In the genomic region with DNA sequence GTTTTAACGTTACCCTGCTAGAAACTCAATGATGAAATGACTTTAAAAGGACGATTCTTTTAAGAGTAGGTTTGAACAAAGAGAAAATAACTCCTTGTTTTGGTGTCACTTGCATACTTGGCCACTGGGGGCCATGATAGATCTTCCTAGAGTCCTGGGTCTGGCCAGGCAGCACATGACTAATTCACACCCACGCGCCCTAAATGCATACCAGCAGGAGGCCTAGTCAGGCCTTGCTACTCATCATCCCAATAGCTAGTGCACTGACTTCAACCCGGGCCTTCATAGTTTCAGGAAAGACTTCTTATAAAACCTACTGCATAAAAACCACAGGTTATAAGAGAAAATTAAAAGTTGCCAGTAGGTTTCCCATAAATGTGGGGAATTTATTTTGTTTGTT, we compare ENCODE assay signal across 12 mouse cellular contexts. TPM values are rescaled to one million over a fixed set of nuclear protein-coding genes. Genes with fewer than 3 reads are reported as not detected.
DNase-seq lines count a peak whose midpoint lies in the region; ATAC-seq lines count a peak whose summit lies in the region.
"Had no signal": no experiment of that assay in that cellular context is flagged by ENCODE, and none has a peak within 500 bp of the region (broad histone marks: within the 10 kb centered on the region; RNA-seq: fewer than 3 reads in every experiment).

No protein-coding gene starts in this region.

- H3K36me3 ChIP-seq in heart, embryonic 14.5 days (ENCODE audit: control insufficient read depth, insufficient read depth, low read length): 0 out of 2 replicates have a peak, but pooled peaks cover 4% of the 10 kb centered on the region
- H3K36me3 ChIP-seq in midbrain, embryonic 11.5 days (ENCODE audit: control insufficient read depth, insufficient read depth, low read length): no peaks in the 10 kb centered on the region
- H3K36me3 ChIP-seq in midbrain, embryonic 16.5 days (ENCODE audit: control insufficient read depth, insufficient read depth, low read length): no peaks in the 10 kb centered on the region
- H3K36me3 ChIP-seq: forebrain, embryonic 15.5 days; limb, embryonic 10.5 days had no signal

- no peak overlapping the region for H3K9ac ChIP-seq in heart, embryonic 14.5 days (ENCODE audit: low read length)
- H3K9ac ChIP-seq in midbrain, embryonic 11.5 days (ENCODE audit: low read length): no peak overlapping the region
- H3K9ac ChIP-seq in midbrain, embryonic 16.5 days (ENCODE audit: low read depth, low read length): no peak overlapping the region
- H3K9ac ChIP-seq: forebrain, embryonic 15.5 days had no signal

- 0 out of 2 replicates have a peak, but pooled peaks have one; percentile 54 for ATAC-seq in heart, embryonic 14.5 days (ENCODE audit: insufficient number of reproducible peaks, insufficient read depth, low FRiP score, low read depth)
- ATAC-seq in midbrain, embryonic 11.5 days (ENCODE audit: low FRiP score): no peak
- ATAC-seq in midbrain, embryonic 16.5 days: no peak
- peak; percentile 70 for ATAC-seq in granulocyte monocyte progenitor cell, adult 5-6 weeks (replicated peaks; ENCODE audit: poor library complexity, severe bottlenecking)
- ATAC-seq: forebrain, embryonic 15.5 days had no signal

- no peak overlapping the region for H3K4me3 ChIP-seq in heart, embryonic 14.5 days (ENCODE audit: control insufficient read depth in 1 of 2, insufficient read depth in 1 of 2, low read depth in 1 of 2, low read length in 2 of 2)
- H3K4me3 ChIP-seq in midbrain, embryonic 11.5 days (ENCODE audit: low read depth, low read length): no peak overlapping the region
- H3K4me3 ChIP-seq in midbrain, embryonic 16.5 days (ENCODE audit: low read depth, low read length): no peak overlapping the region
- H3K4me3 ChIP-seq: forebrain, embryonic 15.5 days; limb, embryonic 10.5 days had no signal

- no peaks in the 10 kb centered on the region for H3K9me3 ChIP-seq in heart, embryonic 14.5 days (ENCODE audit: control insufficient read depth, low read length)
- no peaks in the 10 kb centered on the region for H3K9me3 ChIP-seq in midbrain, embryonic 11.5 days (ENCODE audit: control insufficient read depth, low read length)
- no peaks in the 10 kb centered on the region for H3K9me3 ChIP-seq in midbrain, embryonic 16.5 days (replicated peaks; ENCODE audit: control insufficient read depth, low read length, poor library complexity, severe bottlenecking)
- H3K9me3 ChIP-seq: forebrain, embryonic 15.5 days; limb, embryonic 10.5 days had no signal

- no peaks in the 10 kb centered on the region for H3K27me3 ChIP-seq in heart, embryonic 14.5 days (ENCODE audit: control insufficient read depth, insufficient read depth, low read length)
- no peaks in the 10 kb centered on the region for H3K27me3 ChIP-seq in midbrain, embryonic 11.5 days (ENCODE audit: control insufficient read depth, insufficient read depth, low read length)
- no peaks in the 10 kb centered on the region for H3K27me3 ChIP-seq in midbrain, embryonic 16.5 days (ENCODE audit: control insufficient read depth, insufficient read depth, low read depth, low read length)
- H3K27me3 ChIP-seq: forebrain, embryonic 15.5 days had no signal

- no peak overlapping the region for H3K27ac ChIP-seq in heart, embryonic 14.5 days (replicated peaks in 1 of 2; ENCODE audit: control insufficient read depth in 1 of 2, insufficient read depth in 1 of 2, low read depth in 2 of 2, low read length in 2 of 2)
- H3K27ac ChIP-seq in midbrain, embryonic 11.5 days (ENCODE audit: low read depth, low read length): no peak overlapping the region
- no peak overlapping the region for H3K27ac ChIP-seq in midbrain, embryonic 16.5 days (ENCODE audit: low read length)
- H3K27ac ChIP-seq: forebrain, embryonic 15.5 days; limb, embryonic 10.5 days had no signal

- 39% methylated on average over 5 of the region's 5 CpGs for WGBS in heart, embryonic 14.5 days
- WGBS in midbrain, embryonic 11.5 days: 76% methylated on average over 5 of the region's 5 CpGs
- 73% methylated on average over 5 of the region's 5 CpGs for WGBS in midbrain, embryonic 16.5 days

- no peak overlapping the region for H3K4me2 ChIP-seq in heart, embryonic 14.5 days (ENCODE audit: low read length)
- H3K4me2 ChIP-seq in midbrain, embryonic 11.5 days: no peak overlapping the region
- H3K4me2 ChIP-seq in midbrain, embryonic 16.5 days (ENCODE audit: low read length): no peak overlapping the region
- H3K4me2 ChIP-seq: forebrain, embryonic 15.5 days; heart, embryonic 11.5 days had no signal

- no peak for DNase-seq in heart, adult 18-20 months
- peak; percentile 80 for DNase-seq in midbrain, embryonic 11.5 days (ENCODE audit: low spot score, missing footprints)
- no peak for DNase-seq in natural killer cell, adult 2 months (ENCODE audit: low spot score in 2 of 2)
- DNase-seq in urinary bladder, adult 18-20 months (ENCODE audit: low spot score in 2 of 2): no peak
- DNase-seq in cerebellum, adult 8-10 months: no peak
- DNase-seq: kidney, adult 8-10 months had no signal

- H3K4me1 ChIP-seq in heart, embryonic 14.5 days (ENCODE audit: control insufficient read depth in 2 of 2, insufficient read depth in 2 of 2, low read length in 2 of 2): no peaks in the 10 kb centered on the region
- H3K4me1 ChIP-seq in midbrain, embryonic 11.5 days (ENCODE audit: control insufficient read depth, insufficient read depth, low read length): no peaks in the 10 kb centered on the region
- H3K4me1 ChIP-seq in midbrain, embryonic 16.5 days (ENCODE audit: control insufficient read depth, insufficient read depth, low read length): no peaks in the 10 kb centered on the region
- H3K4me1 ChIP-seq: forebrain, embryonic 15.5 days; limb, embryonic 10.5 days had no signal

RNA-seq across cellular contexts. Expression of a gene that starts 22.5 kb away (rescaled TPM):
- 1.3 and 1.6 TPM in 2 replicates for polyA plus RNA-seq in heart, embryonic 14.5 days (2014; fragmentation: Nextera tagmentation; extraction: Ambion mirVana)
- total RNA-seq in heart, adult 18-20 months (2021): under 1 TPM; 0.27 to 0.95 TPM
- polyA plus RNA-seq in midbrain, embryonic 11.5 days (2014; fragmentation: Nextera tagmentation; extraction: Ambion mirVana): 0.20 and 0.46 TPM in 2 replicates
- polyA plus RNA-seq in midbrain, embryonic 16.5 days (2015; fragmentation: Nextera tagmentation; extraction: Ambion mirVana): 4.9 and 5.1 TPM in 2 replicates
- total RNA-seq in granulocyte monocyte progenitor cell, adult 5-6 weeks (2014; fragmentation: Nextera tagmentation): 0.60 and 1.4 TPM in 2 replicates
- 0.52 and 0.78 TPM in 2 replicates for total RNA-seq in granulocyte monocyte progenitor cell, adult 5-6 weeks (2017)

Comparison
In these comparisons a context has a peak if more than half of its experiments do, and no peak if none do; other contexts are left out.
1. ATAC-seq: peak in heart, embryonic 14.5 days (single experiment) and granulocyte monocyte progenitor cell, adult 5-6 weeks (single experiment); none in midbrain, embryonic 11.5 days (single experiment) and midbrain, embryonic 16.5 days (single experiment).